Mouse (Mus musculus) stomach, postnatal 0 days (tissue): ENCODE results near the gene Cln3.

Source experiments
- CTCF ChIP-seq: IDR thresholded peaks from 2 replicates; pipeline ENCODE4 v1.5.1; 2016; ENCODE audit warnings: antibody characterized with exemption, low read depth, mild to moderate bottlenecking, moderate library complexity
- EP300 ChIP-seq: optimal IDR thresholded peaks from 2 replicates; pipeline ENCODE3; 2016; ENCODE audit warnings: antibody characterized with exemption

DNA sequence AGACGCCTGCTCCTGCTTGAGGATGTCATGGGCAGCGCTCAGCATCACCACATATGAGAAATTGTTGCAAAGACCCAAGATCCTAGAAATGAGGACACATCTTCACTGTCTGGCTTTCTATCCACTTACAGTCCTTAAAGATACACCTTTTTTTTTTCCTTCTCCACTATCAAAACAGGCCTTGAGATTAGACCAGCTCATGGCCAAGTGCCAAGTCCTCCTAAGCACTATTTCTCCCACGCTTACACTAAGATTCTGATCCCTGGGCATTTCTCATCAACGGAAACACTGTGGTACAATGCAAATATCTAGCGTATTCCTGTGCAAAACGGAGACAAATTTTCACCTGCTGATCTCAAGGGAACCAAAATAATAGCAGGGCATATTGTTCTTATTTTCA, 4.0 kb downstream of the Cln3 start:
- TF ChIP-seq CTCF (no peak), EP300 (no peak)
